Mouse (Mus musculus): ENCODE results near the gene Ralgps1. TPM values are rescaled to one million over a fixed set of nuclear protein-coding genes. Genes with fewer than 3 reads are reported as not detected.

The Ralgps1 gene
- polyA plus RNA-seq (2012; ENCODE audit: insufficient read depth, insufficient read length, low replicate concordance, missing spikeins): not detected in 2 replicates

GRCm38 (mm10) chr2:33370777-33371647 lies at the start of gene Ralgps1:
Gene Ralgps1, minus strand, starts transcription at chr2:33371486.
- Histone ChIP-seq H3K4me1 (ENCODE audit: control insufficient read depth, insufficient read depth, low read length) (peaks cover 21% of the 10 kb centered on the region), H3K27ac (ENCODE audit: insufficient read depth, low read depth, low read length) (peak within 1 kb of the TSS; percentile 94), H3K4me3 (ENCODE audit: insufficient read depth, low read depth, low read length) (peak within 1 kb of the TSS; percentile 97)
- TF ChIP-seq CTCF (IDR thresholded peaks at IDR 0.05; ENCODE audit: insufficient read depth, low read depth, low read length) (no peak), POLR2A (IDR thresholded peaks at IDR 0.05; ENCODE audit: insufficient read depth, low read depth, low read length) (peak; percentile 78)
- 1% methylated on average over 61 of the region's 74 CpGs for WGBS

GRCm38 (mm10) chr2:33417454-33417853 lies 46.2 kb upstream of the Ralgps1 start:
- TF ChIP-seq CTCF (IDR thresholded peaks at IDR 0.05; ENCODE audit: insufficient read depth, low read depth, low read length): no peak
- TF ChIP-seq POLR2A (IDR thresholded peaks at IDR 0.05; ENCODE audit: insufficient read depth, low read depth, low read length): no peak
- 88% methylated on average over 4 of the region's 4 CpGs for WGBS
- Histone ChIP-seq H3K4me1 (ENCODE audit: control insufficient read depth, insufficient read depth, low read length) (peaks cover 17% of the 10 kb centered on the region), H3K4me3 (ENCODE audit: insufficient read depth, low read depth, low read length) (no peak overlapping the region), H3K27ac (ENCODE audit: insufficient read depth, low read depth, low read length) (no peak overlapping the region)

- Histone ChIP-seq H3K27ac (ENCODE audit: insufficient read depth, low read depth, low read length) (no peak overlapping the region), H3K4me3 (ENCODE audit: insufficient read depth, low read depth, low read length) (no peak overlapping the region), H3K4me1 (ENCODE audit: control insufficient read depth, insufficient read depth, low read length) (peaks cover 11% of the 10 kb centered on the region)
- WGBS: 92% methylated on average over 13 of the region's 13 CpGs
- TF ChIP-seq CTCF (IDR thresholded peaks at IDR 0.05; ENCODE audit: insufficient read depth, low read depth, low read length) (no peak), POLR2A (IDR thresholded peaks at IDR 0.05; ENCODE audit: insufficient read depth, low read depth, low read length) (no peak)
These were observed 42.7 kb upstream of the Ralgps1 start for GRCm38 (mm10) chr2:33414019-33414418.

GRCm38 (mm10) chr2:33412111-33412510 lies 40.8 kb upstream of the Ralgps1 start:
- Histone ChIP-seq H3K4me3 (ENCODE audit: insufficient read depth, low read depth, low read length) (no peak overlapping the region), H3K4me1 (ENCODE audit: control insufficient read depth, insufficient read depth, low read length) (peaks cover 5% of the 10 kb centered on the region; the same call in 1 of the 2 replicates), H3K27ac (ENCODE audit: insufficient read depth, low read depth, low read length) (no peak overlapping the region)
- WGBS: 50% methylated on average over 14 of the region's 14 CpGs
- TF ChIP-seq CTCF (IDR thresholded peaks at IDR 0.05; ENCODE audit: insufficient read depth, low read depth, low read length) (no peak), POLR2A (IDR thresholded peaks at IDR 0.05; ENCODE audit: insufficient read depth, low read depth, low read length) (no peak)

- 84% methylated on average over 4 of the region's 4 CpGs for WGBS
- no peak overlapping the region for H3K4me3 ChIP-seq (ENCODE audit: insufficient read depth, low read depth, low read length)
- H3K27ac ChIP-seq (ENCODE audit: insufficient read depth, low read depth, low read length): no peak overlapping the region
- TF ChIP-seq POLR2A (IDR thresholded peaks at IDR 0.05; ENCODE audit: insufficient read depth, low read depth, low read length) (no peak), CTCF (IDR thresholded peaks at IDR 0.05; ENCODE audit: insufficient read depth, low read depth, low read length) (no peak)
- no peaks in the 10 kb centered on the region; the same call in 1 of the 2 replicates for H3K4me1 ChIP-seq (ENCODE audit: control insufficient read depth, insufficient read depth, low read length)
These were observed 32.3 kb upstream of the Ralgps1 start for GRCm38 (mm10) chr2:33403511-33404003.

- TF ChIP-seq CTCF (IDR thresholded peaks at IDR 0.05; ENCODE audit: insufficient read depth, low read depth, low read length) (no peak), POLR2A (IDR thresholded peaks at IDR 0.05; ENCODE audit: insufficient read depth, low read depth, low read length) (no peak)
- WGBS: 65% methylated on average over 5 of the region's 5 CpGs
- Histone ChIP-seq H3K4me1 (ENCODE audit: control insufficient read depth, insufficient read depth, low read length) (no peaks in the 10 kb centered on the region; the same call in 1 of the 2 replicates), H3K27ac (ENCODE audit: insufficient read depth, low read depth, low read length) (no peak overlapping the region), H3K4me3 (ENCODE audit: insufficient read depth, low read depth, low read length) (no peak overlapping the region)
These were observed 31.4 kb upstream of the Ralgps1 start for GRCm38 (mm10) chr2:33402638-33403037.

- Histone ChIP-seq H3K4me3 (ENCODE audit: insufficient read depth, low read depth, low read length) (no peak overlapping the region), H3K4me1 (ENCODE audit: control insufficient read depth, insufficient read depth, low read length) (no peaks in the 10 kb centered on the region; the same call in 1 of the 2 replicates), H3K27ac (ENCODE audit: insufficient read depth, low read depth, low read length) (no peak overlapping the region)
- 25% methylated on average over 7 of the region's 7 CpGs for WGBS
- TF ChIP-seq CTCF (IDR thresholded peaks at IDR 0.05; ENCODE audit: insufficient read depth, low read depth, low read length) (peak; percentile 65; the same call in 1 of the 2 replicates), POLR2A (IDR thresholded peaks at IDR 0.05; ENCODE audit: insufficient read depth, low read depth, low read length) (no peak)
These were observed 30.9 kb upstream of the Ralgps1 start for GRCm38 (mm10) chr2:33402236-33402635.

GRCm38 (mm10) chr2:33401217-33401616 lies 29.9 kb upstream of the Ralgps1 start:
- TF ChIP-seq CTCF (IDR thresholded peaks at IDR 0.05; ENCODE audit: insufficient read depth, low read depth, low read length) (no peak), POLR2A (IDR thresholded peaks at IDR 0.05; ENCODE audit: insufficient read depth, low read depth, low read length) (no peak)
- WGBS: 59% methylated on average over 3 of the region's 3 CpGs
- Histone ChIP-seq H3K4me1 (ENCODE audit: control insufficient read depth, insufficient read depth, low read length) (no peaks in the 10 kb centered on the region; the same call in 1 of the 2 replicates), H3K4me3 (ENCODE audit: insufficient read depth, low read depth, low read length) (no peak overlapping the region), H3K27ac (ENCODE audit: insufficient read depth, low read depth, low read length) (no peak overlapping the region)

- Histone ChIP-seq H3K27ac (ENCODE audit: insufficient read depth, low read depth, low read length) (no peak overlapping the region), H3K4me3 (ENCODE audit: insufficient read depth, low read depth, low read length) (no peak overlapping the region), H3K4me1 (ENCODE audit: control insufficient read depth, insufficient read depth, low read length) (no peaks in the 10 kb centered on the region; the same call in 1 of the 2 replicates)
- 86% methylated on average over 5 of the region's 5 CpGs for WGBS
- TF ChIP-seq CTCF (IDR thresholded peaks at IDR 0.05; ENCODE audit: insufficient read depth, low read depth, low read length) (no peak), POLR2A (IDR thresholded peaks at IDR 0.05; ENCODE audit: insufficient read depth, low read depth, low read length) (no peak)
These were observed 29.3 kb upstream of the Ralgps1 start for GRCm38 (mm10) chr2:33400541-33400940.
